Mouse (Mus musculus) heart, embryonic 10.5 days (tissue): Measurements from ENCODE around the gene Nrip2. TPM values are rescaled to one million over a fixed set of nuclear protein-coding genes. Genes with fewer than 3 reads are reported as not detected.
"Not testable (repeated sequence)": the region's sequence is repeated elsewhere in the genome, so short reads cannot be mapped to it uniquely, and the experiment has no call there.

Experiments
- DNase-seq: peaks from one replicate; pipeline ENCODE4 v3.0.0-alpha.2; 2017; ENCODE audit warnings: low spot score
- H3K27ac ChIP-seq: fragments of 300-500 bp; sonication (generic); 2 replicates; pipeline ENCODE4 v1.5.1; 2016; ENCODE audit warnings: mild to moderate bottlenecking
- H3K27me3 ChIP-seq: fragments of 300-500 bp; sonication (generic); 2 replicates; pipeline ENCODE4 v1.6.1; 2016; ENCODE audit warnings: mild to moderate bottlenecking; ENCODE audit not compliant: poor library complexity, insufficient read depth, severe bottlenecking
- H3K36me3 ChIP-seq: fragments of 300-500 bp; sonication (generic); 2 replicates; pipeline ENCODE4 v1.6.1; 2016; ENCODE audit warnings: mild to moderate bottlenecking, moderate library complexity
- H3K4me1 ChIP-seq: fragments of 300-500 bp; sonication (generic); 2 replicates; pipeline ENCODE4 v1.6.1; 2016; ENCODE audit warnings: mild to moderate bottlenecking
- H3K4me3 ChIP-seq: fragments of 300-500 bp; sonication (generic); 2 replicates; pipeline ENCODE4 v1.5.1; 2016; ENCODE audit warnings: mild to moderate bottlenecking, moderate library complexity
- H3K9me3 ChIP-seq: fragments of 300-500 bp; sonication (generic); 2 replicates; pipeline ENCODE4 v1.6.1; 2016; ENCODE audit warnings: mild to moderate bottlenecking, moderate library complexity
- WGBS: fragments of 180-500 bp; shearing (Covaris S2); methylation state at CpG from one replicate; pipeline ENCODE4 v1.1.7; 2016; 5-methylcytosine and 5-hydroxymethylcytosine counted together
- polyA plus RNA-seq: library from polyadenylated mRNA; unstranded; fragments of >200 nt; fragmentation: Nextera tagmentation; extraction: Ambion mirVana; gene quantifications from 2 replicates; pipeline ENCODE4 v1.2.1, GENCODE M21; 2016

Gene Nrip2
- polyA plus RNA-seq, 1 experiment from 2014 or later, result 2.4 TPM

DNA sequence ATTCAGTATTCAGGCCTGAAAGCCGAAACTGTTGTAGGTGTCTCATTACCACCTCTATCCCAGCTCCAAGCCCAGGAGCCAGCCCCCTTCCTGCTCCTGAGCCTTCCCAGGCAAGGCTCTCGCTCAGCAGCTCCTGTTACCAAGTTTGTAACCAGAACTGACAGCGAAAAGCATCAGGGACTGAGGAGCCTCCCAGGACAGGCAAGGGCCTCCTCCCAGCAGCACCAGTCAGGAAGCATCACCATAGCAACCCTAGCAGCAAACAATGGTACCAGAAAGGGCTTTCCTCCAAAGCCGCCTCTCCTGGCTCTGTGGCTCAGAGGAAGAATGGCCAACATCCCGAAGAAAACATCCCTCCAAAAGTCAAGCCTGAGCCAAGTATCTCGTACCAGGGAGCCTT is 23.9 kb upstream of the Nrip2 start, which contains the start of the genes Tex52 and Gm44596:
Gene Tex52, plus strand, starts transcription at position 265 of the 400 bp plus-strand sequence.
Gene Gm44596, plus strand, starts transcription at position 312 of the 400 bp plus-strand sequence.
- peaks cover 9% of the 10 kb centered on the region; the same call in 1 of the 2 replicates for H3K4me1 ChIP-seq
- peaks cover 67% of the 10 kb centered on the region for H3K36me3 ChIP-seq
- DNase-seq, result peak; percentile 85
- no peak within 1 kb of the TSS for H3K27ac ChIP-seq
- no peaks in the 10 kb centered on the region for H3K9me3 ChIP-seq
- H3K27me3 ChIP-seq, result no peaks in the 10 kb centered on the region
- no peak within 1 kb of the TSS for H3K4me3 ChIP-seq
- 38% methylated on average over 6 of the region's 6 CpGs for WGBS

DNA sequence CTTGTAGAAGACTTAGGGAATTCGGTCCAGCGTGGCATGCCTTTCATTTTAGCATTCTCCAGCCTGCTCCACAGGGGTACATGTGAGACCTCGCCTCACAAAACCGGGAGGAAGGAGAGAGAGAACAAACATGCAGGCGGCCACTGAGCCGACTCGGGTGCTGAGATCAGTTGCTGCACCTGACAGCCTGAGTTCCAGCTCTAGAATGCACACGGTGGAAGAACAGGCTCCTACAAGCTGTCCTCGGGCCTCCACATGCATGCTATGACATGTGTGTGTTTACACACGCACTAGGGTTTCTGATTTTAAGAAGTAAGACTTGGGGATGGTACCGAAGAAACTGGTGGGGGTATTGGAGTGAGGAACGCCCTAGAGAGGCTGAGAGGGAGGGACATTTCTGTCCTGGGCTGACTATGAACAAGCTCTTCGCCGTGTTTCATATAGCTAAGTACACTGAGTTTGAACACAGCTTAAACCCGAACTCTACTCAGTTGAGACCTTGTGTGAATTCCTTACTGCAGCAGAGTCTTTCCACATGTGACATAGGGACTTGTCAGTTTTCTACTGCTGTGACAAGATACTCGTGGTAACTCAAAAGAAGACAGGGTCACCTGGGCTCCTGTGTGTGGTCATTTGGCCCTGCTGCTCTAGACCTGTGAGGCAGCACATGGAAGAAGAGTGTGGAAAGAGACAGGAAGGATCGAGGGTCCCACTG is 22.6 kb upstream of the Nrip2 start:
- H3K36me3 ChIP-seq, result peaks cover 54% of the 10 kb centered on the region
- 88% methylated on average over 17 of the region's 17 CpGs for WGBS

GRCm38 (mm10) chr6:128379636-128380035 is 19.5 kb upstream of the Nrip2 start:
- no peak overlapping the region for H3K27ac ChIP-seq
- no peaks in the 10 kb centered on the region for H3K9me3 ChIP-seq
- H3K4me3 ChIP-seq, result no peak overlapping the region
- H3K4me1 ChIP-seq, result peaks cover 4% of the 10 kb centered on the region; the same call in 1 of the 2 replicates
- DNase-seq, result no peak
- WGBS, result 79% methylated on average over 16 of the region's 16 CpGs
- no peaks in the 10 kb centered on the region for H3K27me3 ChIP-seq
- peaks cover 23% of the 10 kb centered on the region for H3K36me3 ChIP-seq

More for the DNA sequence above, 22.6 kb upstream of the Nrip2 start:
- no peak for DNase-seq
- H3K4me1 ChIP-seq, result peaks cover 9% of the 10 kb centered on the region; the same call in 1 of the 2 replicates
- no peak overlapping the region for H3K4me3 ChIP-seq
- H3K27me3 ChIP-seq, result no peaks in the 10 kb centered on the region
- H3K9me3 ChIP-seq, result no peaks in the 10 kb centered on the region
- no peak overlapping the region for H3K27ac ChIP-seq

GRCm38 (mm10) chr6:128380594-128381167 is 18.4 kb upstream of the Nrip2 start:
- H3K27ac ChIP-seq, DNase-seq, H3K27me3 ChIP-seq, H3K4me1 ChIP-seq, H3K9me3 ChIP-seq, H3K4me3 ChIP-seq: not testable (repeated sequence)
- WGBS, result 42% methylated on average over 1 of the region's 1 CpGs
- H3K36me3 ChIP-seq, result peaks cover 16% of the 10 kb centered on the region

DNA sequence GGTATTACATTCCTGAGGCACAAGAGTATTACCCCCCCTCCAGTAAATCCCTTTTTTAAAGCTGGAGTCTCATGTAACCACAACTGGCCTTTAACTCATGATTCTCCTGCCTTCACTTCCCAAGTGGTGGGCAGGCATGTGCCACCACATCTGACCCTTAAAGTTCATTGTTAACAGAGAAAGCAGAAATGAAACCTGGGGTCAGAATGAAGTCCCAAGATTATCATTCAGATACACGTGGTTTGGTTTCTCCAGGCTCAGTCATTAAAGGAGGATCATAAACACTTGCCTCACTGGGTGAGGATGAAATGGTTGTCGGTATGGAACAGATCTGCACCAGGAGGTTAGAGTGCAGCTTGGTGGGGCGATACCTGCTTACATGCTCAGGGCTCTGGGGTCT is 17.8 kb upstream of the Nrip2 start:
- Histone ChIP-seq H3K4me1 (no peaks in the 10 kb centered on the region), H3K4me3 (no peak overlapping the region), H3K27ac (no peak overlapping the region), H3K36me3 (peaks cover 12% of the 10 kb centered on the region), H3K9me3 (no peaks in the 10 kb centered on the region), H3K27me3 (no peaks in the 10 kb centered on the region)
- DNase-seq, result no peak
- 78% methylated on average over 3 of the region's 3 CpGs for WGBS

DNA sequence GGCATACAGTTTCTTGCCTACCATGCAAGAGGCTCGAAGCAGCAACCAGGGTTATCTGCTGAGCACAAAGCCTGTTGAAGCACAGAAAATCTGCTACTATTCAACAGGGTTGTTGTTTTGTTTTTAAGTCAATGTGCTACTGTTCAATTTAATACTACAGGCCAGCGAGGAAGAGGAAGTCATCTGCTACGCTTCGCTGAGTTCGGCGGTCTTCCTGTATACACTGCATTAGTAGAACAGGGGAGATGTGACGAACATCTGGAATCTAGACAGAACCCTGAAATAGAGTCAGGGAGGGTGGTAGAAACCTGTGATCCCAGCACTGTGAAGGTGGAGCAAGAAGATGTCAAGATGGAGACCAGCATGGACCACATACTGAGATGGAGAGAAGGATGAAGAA is 15.3 kb upstream of the Nrip2 start:
- Histone ChIP-seq H3K27me3 (no peaks in the 10 kb centered on the region), H3K9me3 (no peaks in the 10 kb centered on the region), H3K36me3 (no peaks in the 10 kb centered on the region), H3K27ac (no peak overlapping the region), H3K4me3 (no peak overlapping the region), H3K4me1 (no peaks in the 10 kb centered on the region)
- no peak for DNase-seq
- WGBS, result 86% methylated on average over 7 of the region's 7 CpGs

GRCm38 (mm10) chr6:128385026-128385425 is 14.1 kb upstream of the Nrip2 start:
- H3K4me1 ChIP-seq, result no peaks in the 10 kb centered on the region
- H3K36me3 ChIP-seq, result no peaks in the 10 kb centered on the region
- 79% methylated on average over 1 of the region's 1 CpGs for WGBS

GRCm38 (mm10) chr6:128389185-128389584 is 9.9 kb upstream of the Nrip2 start:
- H3K4me1 ChIP-seq, result 0 out of 2 replicates have a peak, but pooled peaks cover 3% of the 10 kb centered on the region
- WGBS, result 85% methylated on average over 1 of the region's 1 CpGs
- H3K36me3 ChIP-seq, result no peaks in the 10 kb centered on the region
- H3K4me3 ChIP-seq, result no peak overlapping the region
- no peaks in the 10 kb centered on the region for H3K9me3 ChIP-seq
- no peak for DNase-seq
- H3K27me3 ChIP-seq, result no peaks in the 10 kb centered on the region
- no peak overlapping the region for H3K27ac ChIP-seq

More at GRCm38 (mm10) chr6:128385026-128385425, 14.1 kb upstream of the Nrip2 start:
- Histone ChIP-seq H3K9me3 (no peaks in the 10 kb centered on the region), H3K27ac (no peak overlapping the region), H3K4me3 (no peak overlapping the region), H3K27me3 (no peaks in the 10 kb centered on the region)
- DNase-seq, result no peak

DNA sequence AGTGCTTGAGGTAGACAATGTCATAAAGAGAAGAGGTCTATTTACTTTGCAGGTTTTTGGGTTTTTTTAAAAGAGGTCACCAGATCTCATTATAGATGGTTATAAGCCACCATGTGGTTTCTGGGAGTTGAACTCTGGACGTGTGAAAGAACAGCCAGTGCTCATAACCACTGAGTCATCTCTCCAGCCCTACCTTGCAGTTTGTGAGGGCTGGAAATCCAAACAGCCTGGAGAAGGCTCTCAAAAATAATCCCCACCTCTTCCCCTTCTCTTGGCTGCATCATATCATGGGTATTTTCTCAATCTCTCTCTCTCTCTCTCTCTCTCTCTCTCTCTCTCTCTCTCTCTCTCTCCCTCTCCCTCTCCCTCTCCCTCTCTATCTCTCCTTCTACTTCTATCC is 8.4 kb upstream of the Nrip2 start:
- H3K27ac ChIP-seq, result no peak overlapping the region
- H3K27me3 ChIP-seq, result no peaks in the 10 kb centered on the region
- no peaks in the 10 kb centered on the region for H3K9me3 ChIP-seq
- no peak overlapping the region for H3K4me3 ChIP-seq
- no peaks in the 10 kb centered on the region for H3K36me3 ChIP-seq
- 0 out of 2 replicates have a peak, but pooled peaks cover 3% of the 10 kb centered on the region for H3K4me1 ChIP-seq
- 43% methylated on average over 1 of the region's 1 CpGs for WGBS
- no peak for DNase-seq

GRCm38 (mm10) chr6:128397574-128398261 is 1.4 kb upstream of the Nrip2 start:
- Histone ChIP-seq H3K27ac (no peak overlapping the region), H3K27me3 (no peaks in the 10 kb centered on the region), H3K4me1 (peaks cover 16% of the 10 kb centered on the region), H3K4me3 (no peak overlapping the region), H3K9me3 (no peaks in the 10 kb centered on the region), H3K36me3 (no peaks in the 10 kb centered on the region)
- DNase-seq, result no peak
- 72% methylated on average over 7 of the region's 7 CpGs for WGBS

- Histone ChIP-seq H3K36me3 (no peaks in the 10 kb centered on the region), H3K9me3 (no peaks in the 10 kb centered on the region), H3K27me3 (no peaks in the 10 kb centered on the region), H3K27ac (peak overlapping the region; percentile 59), H3K4me3 (peak overlapping the region; percentile 39), H3K4me1 (peaks cover 13% of the 10 kb centered on the region)
- 47% methylated on average over 21 of the region's 21 CpGs for WGBS
- no peak for DNase-seq
Measured at GRCm38 (mm10) chr6:128399421-128400185, 507 bp downstream of the Nrip2 start.

DNA sequence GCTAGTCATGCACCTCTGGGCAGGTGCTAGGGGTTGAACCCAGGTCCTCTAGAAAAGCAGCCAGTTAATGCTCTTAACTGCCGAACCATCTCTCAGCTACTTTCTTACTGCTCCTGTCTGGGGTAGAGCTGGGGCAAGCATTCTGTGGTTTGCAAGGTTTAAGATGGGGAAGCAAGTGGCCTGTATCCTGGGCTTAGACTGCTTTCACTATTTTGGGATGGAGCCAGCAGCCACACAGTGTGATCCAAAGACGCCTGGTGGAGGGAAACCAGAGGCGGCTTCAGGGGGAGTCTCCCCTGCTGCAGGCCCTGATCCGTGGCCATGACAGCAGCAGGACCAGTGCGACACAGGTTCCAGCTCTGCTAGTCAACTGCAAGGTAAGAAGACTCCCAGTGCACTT is 5.6 kb downstream of the Nrip2 start:
- Histone ChIP-seq H3K27me3 (no peaks in the 10 kb centered on the region), H3K36me3 (peaks cover 38% of the 10 kb centered on the region), H3K27ac (no peak overlapping the region), H3K4me1 (peaks cover 7% of the 10 kb centered on the region), H3K9me3 (no peaks in the 10 kb centered on the region), H3K4me3 (no peak overlapping the region)
- DNase-seq, result no peak
- 55% methylated on average over 5 of the region's 5 CpGs for WGBS
